Mouse (Mus musculus) cerebellum, adult 2 months (tissue): Measurements from ENCODE around the gene Rxfp3. TPM values are rescaled to one million over a fixed set of nuclear protein-coding genes. Genes with fewer than 3 reads are reported as not detected.

Source experiments
- DNase-seq, 2 experiments: peaks; one replicate each; pipeline ENCODE4 v3.0.0; 2021
- H3K27ac ChIP-seq: fragments of 200-500 bp; 2 replicates; pipeline ENCODE4 v1.5.1; 2012; ENCODE audit warnings: low read length, control low read depth, inconsistent platforms; ENCODE audit not compliant: insufficient read depth
- H3K27me3 ChIP-seq: fragments of 200-500 bp; 2 replicates; pipeline ENCODE4 v1.6.1; 2012; ENCODE audit warnings: inconsistent platforms, mild to moderate bottlenecking, low read length, moderate library complexity; ENCODE audit not compliant: control insufficient read depth, insufficient read depth
- H3K4me1 ChIP-seq: fragments of 200-500 bp; 2 replicates; pipeline ENCODE4 v1.6.1; 2011; ENCODE audit warnings: low read length; ENCODE audit not compliant: control insufficient read depth, insufficient read depth
- H3K4me3 ChIP-seq: fragments of 200-500 bp; replicated peaks from 2 replicates; pipeline ENCODE3; 2011; ENCODE audit warnings: mild to moderate bottlenecking, low read depth, low read length, control low read depth; ENCODE audit not compliant: insufficient read depth
- CTCF ChIP-seq: fragments of 200-500 bp; IDR thresholded peaks from 2 replicates; pipeline ENCODE4 v1.5.1; 2011; ENCODE audit warnings: low read depth, mild to moderate bottlenecking, control low read depth, low read length, moderate library complexity, borderline replicate concordance; ENCODE audit not compliant: insufficient read depth
- POLR2A ChIP-seq: fragments of 200-500 bp; IDR thresholded peaks from 2 replicates; pipeline ENCODE4 v1.6.1; 2011; ENCODE audit warnings: low read length, control low read depth, borderline replicate concordance; ENCODE audit not compliant: insufficient read depth
- WGBS: fragments of 180-500 bp; shearing (Covaris S2); methylation state at CpG from one replicate; pipeline ENCODE4 v1.1.7; 2018; 5-methylcytosine and 5-hydroxymethylcytosine counted together
- polyA plus RNA-seq: library from polyadenylated mRNA; depleted of rRNA; stranded (reverse); fragments of >200 nt; gene quantifications from 2 replicates; pipeline ENCODE4 v1.2.3, GENCODE M21; 2012; rRNA removed

Rxfp3 gene
- 0.24 and 0.33 TPM in 2 replicates for polyA plus RNA-seq

GRCm38 (mm10) chr15:11037711-11038110 is at the start of gene Rxfp3:
Rxfp3 (minus strand) TSS chr15:11037991.
- WGBS: 2% methylated on average over 16 of the region's 16 CpGs
- DNase-seq: peak in 1 of 2 experiments; percentile 10
- H3K27me3 ChIP-seq: no peaks in the 10 kb centered on the region; the same call in 1 of the 2 replicates
- H3K4me1 ChIP-seq: no peaks in the 10 kb centered on the region; the same call in 1 of the 2 replicates
- H3K4me3 ChIP-seq: no peak within 1 kb of the TSS
- no peak for TF ChIP-seq CTCF
- no peak for TF ChIP-seq POLR2A
- H3K27ac ChIP-seq: no peak within 1 kb of the TSS

- H3K4me1 ChIP-seq: no peaks in the 10 kb centered on the region
- H3K4me3 ChIP-seq: no peak overlapping the region
- no peak for DNase-seq
- H3K27me3 ChIP-seq: no peaks in the 10 kb centered on the region
- WGBS: 69% methylated on average over 1 of the region's 1 CpGs
- TF ChIP-seq POLR2A: no peak
- TF ChIP-seq CTCF: no peak
- H3K27ac ChIP-seq: no peak overlapping the region
Measured at GRCm38 (mm10) chr15:11084993-11085365, 47.2 kb upstream of the Rxfp3 start.

- no peaks in the 10 kb centered on the region for H3K4me1 ChIP-seq
- WGBS: 41% methylated on average over 9 of the region's 9 CpGs
- H3K27ac ChIP-seq: no peak overlapping the region
- no peak for DNase-seq
- no peak for TF ChIP-seq CTCF
- TF ChIP-seq POLR2A: no peak
- no peaks in the 10 kb centered on the region for H3K27me3 ChIP-seq
- H3K4me3 ChIP-seq: no peak overlapping the region
Measured at GRCm38 (mm10) chr15:11084241-11084992, 46.6 kb upstream of the Rxfp3 start.

GRCm38 (mm10) chr15:11083678-11084077 is 45.9 kb upstream of the Rxfp3 start:
- DNase-seq: no peak
- WGBS: 95% methylated on average over 3 of the region's 3 CpGs

GRCm38 (mm10) chr15:11082961-11083569 is 45.3 kb upstream of the Rxfp3 start:
- DNase-seq: no peak
- H3K4me1 ChIP-seq: no peaks in the 10 kb centered on the region
- no peak for TF ChIP-seq POLR2A
- TF ChIP-seq CTCF: no peak
- no peak overlapping the region for H3K27ac ChIP-seq
- H3K4me3 ChIP-seq: no peak overlapping the region
- no peaks in the 10 kb centered on the region for H3K27me3 ChIP-seq
- WGBS: 72% methylated on average over 8 of the region's 8 CpGs

More at GRCm38 (mm10) chr15:11083678-11084077, 45.9 kb upstream of the Rxfp3 start:
- Histone ChIP-seq H3K4me1 (no peaks in the 10 kb centered on the region), H3K27ac (no peak overlapping the region), H3K4me3 (no peak overlapping the region), H3K27me3 (no peaks in the 10 kb centered on the region)
- TF ChIP-seq POLR2A: no peak
- no peak for TF ChIP-seq CTCF

GRCm38 (mm10) chr15:11075726-11076361 is 38.1 kb upstream of the Rxfp3 start:
- 29% methylated on average over 3 of the region's 3 CpGs for WGBS
- Histone ChIP-seq H3K4me1 (no peaks in the 10 kb centered on the region), H3K4me3 (no peak overlapping the region), H3K27ac (no peak overlapping the region), H3K27me3 (no peaks in the 10 kb centered on the region)
- TF ChIP-seq POLR2A (no peak), CTCF (no peak)
- DNase-seq: no peak

DNA sequence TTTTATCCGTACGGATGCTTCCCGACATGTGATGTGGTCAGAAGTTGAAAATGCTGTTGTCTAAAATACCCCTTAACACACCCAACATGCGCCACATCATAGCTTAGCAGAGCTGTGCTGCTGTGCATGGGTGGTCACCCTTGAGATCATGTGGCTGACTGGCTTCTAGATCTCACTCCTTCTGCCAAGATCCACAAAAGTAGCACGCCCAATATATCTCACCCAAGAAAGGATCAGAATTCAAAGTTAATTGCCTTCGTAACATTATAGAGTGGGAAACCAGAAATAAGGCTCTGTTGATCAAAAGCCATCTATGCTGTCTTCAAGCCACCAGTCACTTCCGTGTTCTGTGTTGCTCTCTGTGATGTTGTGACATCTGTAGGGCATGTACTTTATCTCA is 30.1 kb upstream of the Rxfp3 start:
- no peaks in the 10 kb centered on the region; the same call in 1 of the 2 replicates for H3K4me1 ChIP-seq
- WGBS: 87% methylated on average over 7 of the region's 7 CpGs
- no peak for DNase-seq

More for the DNA sequence above, 30.1 kb upstream of the Rxfp3 start:
- no peak overlapping the region for H3K27ac ChIP-seq
- TF ChIP-seq CTCF: no peak
- no peak for TF ChIP-seq POLR2A
- no peak overlapping the region for H3K4me3 ChIP-seq
- H3K27me3 ChIP-seq: no peaks in the 10 kb centered on the region; the same call in 1 of the 2 replicates
